Mouse (Mus musculus): ENCODE results near the gene Zfp91. TPM values are rescaled to one million over a fixed set of nuclear protein-coding genes. Genes with fewer than 3 reads are reported as not detected.

The Zfp91 gene
- polyA plus RNA-seq, 1 experiment from 2014 or later, result 10.3 TPM

DNA sequence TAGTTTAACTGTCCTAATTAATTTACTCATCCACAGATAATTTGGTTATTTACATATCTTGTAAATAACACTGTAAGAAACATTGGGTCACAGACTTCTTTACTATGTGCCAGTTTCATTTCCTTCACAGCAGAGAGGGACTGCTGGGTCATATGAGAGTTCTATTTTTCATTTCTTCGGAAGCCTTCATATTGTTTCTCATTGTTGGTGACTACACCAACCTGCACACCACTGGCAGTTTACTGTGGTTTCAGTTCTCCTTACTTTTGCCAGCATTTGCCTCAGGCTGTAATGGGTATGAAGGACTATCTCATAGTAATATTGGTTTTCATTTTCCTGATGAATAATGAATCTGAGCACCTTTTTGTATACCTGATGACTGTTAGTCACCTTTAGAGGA is 22.6 kb upstream of the Zfp91 start:
- H3K4me2 ChIP-seq (ENCODE audit: low read length), result no peak overlapping the region
- no peak for ATAC-seq (ENCODE audit: insufficient number of reproducible peaks, insufficient read depth, low FRiP score, low read depth)
- H3K9me3 ChIP-seq (ENCODE audit: control insufficient read depth, low read length), result no peaks in the 10 kb centered on the region
- no peak overlapping the region for H3K9ac ChIP-seq (ENCODE audit: low read length)
- no peaks in the 10 kb centered on the region for H3K36me3 ChIP-seq (ENCODE audit: control insufficient read depth, insufficient read depth, low read length)
- WGBS, result 86% methylated on average over 1 of the region's 1 CpGs
- H3K4me3 ChIP-seq (ENCODE audit: control insufficient read depth in 1 of 2, insufficient read depth in 1 of 2, low read depth in 1 of 2, low read length in 2 of 2), result no peak overlapping the region
- no peaks in the 10 kb centered on the region for H3K4me1 ChIP-seq (ENCODE audit: control insufficient read depth in 2 of 2, insufficient read depth in 2 of 2, low read length in 2 of 2)
- H3K27ac ChIP-seq (replicated peaks in 1 of 2; ENCODE audit: control insufficient read depth in 1 of 2, insufficient read depth in 1 of 2, low read depth in 2 of 2, low read length in 2 of 2), result no peak overlapping the region
- H3K27me3 ChIP-seq (ENCODE audit: control insufficient read depth, insufficient read depth, low read length), result no peaks in the 10 kb centered on the region

DNA sequence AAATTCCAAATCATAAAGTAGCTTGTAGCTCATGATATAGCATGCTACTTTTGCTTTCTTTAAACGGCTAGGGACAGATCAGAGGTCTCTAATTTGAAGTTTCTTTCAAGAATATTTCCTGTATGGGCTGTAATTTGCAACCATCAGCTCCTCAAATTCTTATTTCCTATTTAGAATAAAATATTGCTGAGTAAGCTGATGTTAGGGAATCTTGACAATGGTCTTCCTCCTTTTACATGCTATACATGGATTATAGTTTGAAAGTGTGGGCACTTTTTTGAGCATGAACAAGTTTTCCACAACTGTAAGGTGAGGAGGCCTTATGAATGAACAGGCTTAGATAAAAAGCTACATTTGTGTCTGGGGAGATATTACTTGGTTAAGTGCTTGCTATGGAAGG is 18.0 kb upstream of the Zfp91 start:
- H3K36me3 ChIP-seq (ENCODE audit: control insufficient read depth, insufficient read depth, low read length), result no peaks in the 10 kb centered on the region
- 58% methylated on average over 1 of the region's 1 CpGs for WGBS
- no peak overlapping the region for H3K4me3 ChIP-seq (ENCODE audit: control insufficient read depth in 1 of 2, insufficient read depth in 1 of 2, low read depth in 1 of 2, low read length in 2 of 2)
- H3K27ac ChIP-seq (replicated peaks in 1 of 2; ENCODE audit: control insufficient read depth in 1 of 2, insufficient read depth in 1 of 2, low read depth in 2 of 2, low read length in 2 of 2), result no peak overlapping the region
- H3K4me1 ChIP-seq (ENCODE audit: control insufficient read depth in 2 of 2, insufficient read depth in 2 of 2, low read length in 2 of 2), result no peaks in the 10 kb centered on the region
- no peaks in the 10 kb centered on the region for H3K27me3 ChIP-seq (ENCODE audit: control insufficient read depth, insufficient read depth, low read length)
- H3K9me3 ChIP-seq (ENCODE audit: control insufficient read depth, low read length), result no peaks in the 10 kb centered on the region
- no peak overlapping the region for H3K4me2 ChIP-seq (ENCODE audit: low read length)
- no peak for ATAC-seq (ENCODE audit: insufficient number of reproducible peaks, insufficient read depth, low FRiP score, low read depth)
- H3K9ac ChIP-seq (ENCODE audit: low read length), result no peak overlapping the region

GRCm38 (mm10) chr19:12812644-12813364 is 16.9 kb upstream of the Zfp91 start:
- no peak overlapping the region for H3K4me2 ChIP-seq (ENCODE audit: low read length)
- no peaks in the 10 kb centered on the region for H3K4me1 ChIP-seq (ENCODE audit: control insufficient read depth in 2 of 2, insufficient read depth in 2 of 2, low read length in 2 of 2)
- H3K27me3 ChIP-seq (ENCODE audit: control insufficient read depth, insufficient read depth, low read length), result no peaks in the 10 kb centered on the region
- 38% methylated on average over 1 of the region's 1 CpGs for WGBS
- no peak overlapping the region for H3K4me3 ChIP-seq (ENCODE audit: control insufficient read depth in 1 of 2, insufficient read depth in 1 of 2, low read depth in 1 of 2, low read length in 2 of 2)
- ATAC-seq (ENCODE audit: insufficient number of reproducible peaks, insufficient read depth, low FRiP score, low read depth), result no peak
- H3K9me3 ChIP-seq (ENCODE audit: control insufficient read depth, low read length), result no peaks in the 10 kb centered on the region
- no peaks in the 10 kb centered on the region for H3K36me3 ChIP-seq (ENCODE audit: control insufficient read depth, insufficient read depth, low read length)
- H3K9ac ChIP-seq (ENCODE audit: low read length), result no peak overlapping the region
- H3K27ac ChIP-seq (replicated peaks in 1 of 2; ENCODE audit: control insufficient read depth in 1 of 2, insufficient read depth in 1 of 2, low read depth in 2 of 2, low read length in 2 of 2), result no peak overlapping the region

DNA sequence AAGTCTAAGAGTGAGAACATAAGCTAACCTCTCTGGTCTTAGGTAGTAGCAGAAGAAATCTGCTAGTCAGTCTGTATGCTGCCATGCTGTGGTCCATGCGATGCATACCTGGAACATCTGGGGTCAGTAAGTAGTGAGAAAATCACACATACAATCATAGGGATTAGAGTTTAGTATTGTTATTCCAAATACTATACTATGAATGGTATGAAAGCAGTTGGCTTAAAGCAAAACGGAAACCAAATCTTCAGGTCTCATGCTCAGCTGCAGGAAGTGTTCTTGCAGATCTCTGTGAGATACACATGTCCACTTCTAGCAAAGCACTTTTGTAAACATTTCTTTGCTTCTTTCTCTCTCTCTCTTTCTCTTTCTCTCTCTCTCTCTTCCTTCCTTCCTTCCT is 10.3 kb upstream of the Zfp91 start:
- Histone ChIP-seq H3K27me3 (ENCODE audit: control insufficient read depth, insufficient read depth, low read length) (no peaks in the 10 kb centered on the region), H3K27ac (replicated peaks in 1 of 2; ENCODE audit: control insufficient read depth in 1 of 2, insufficient read depth in 1 of 2, low read depth in 2 of 2, low read length in 2 of 2) (no peak overlapping the region), H3K4me3 (ENCODE audit: control insufficient read depth in 1 of 2, insufficient read depth in 1 of 2, low read depth in 1 of 2, low read length in 2 of 2) (no peak overlapping the region), H3K4me1 (ENCODE audit: control insufficient read depth in 2 of 2, insufficient read depth in 2 of 2, low read length in 2 of 2) (no peaks in the 10 kb centered on the region), H3K9me3 (ENCODE audit: control insufficient read depth, low read length) (no peaks in the 10 kb centered on the region), H3K4me2 (ENCODE audit: low read length) (no peak overlapping the region), H3K9ac (ENCODE audit: low read length) (no peak overlapping the region), H3K36me3 (ENCODE audit: control insufficient read depth, insufficient read depth, low read length) (no peaks in the 10 kb centered on the region)
- no peak for ATAC-seq (ENCODE audit: insufficient number of reproducible peaks, insufficient read depth, low FRiP score, low read depth)
- 56% methylated on average over 2 of the region's 2 CpGs for WGBS

DNA sequence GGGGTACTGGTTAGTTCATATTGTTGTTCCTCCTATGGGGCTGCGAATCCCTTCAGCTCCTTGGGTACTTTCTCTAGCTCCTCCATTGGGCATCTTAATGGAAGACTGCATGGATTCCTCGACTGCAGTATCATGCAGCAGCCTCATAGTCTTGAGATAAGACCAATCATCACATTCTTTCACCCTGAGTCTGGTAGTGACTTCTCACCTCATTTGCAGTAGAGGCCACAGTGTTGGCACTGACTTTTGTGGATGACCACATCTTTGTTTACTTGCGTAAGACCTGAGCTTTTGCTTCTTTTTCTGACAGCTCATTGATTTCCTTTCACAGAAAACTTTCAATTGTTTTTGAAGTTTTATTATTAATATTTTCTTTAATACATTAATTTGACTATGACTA is 9.8 kb upstream of the Zfp91 start:
- Histone ChIP-seq H3K4me3 (ENCODE audit: control insufficient read depth in 1 of 2, insufficient read depth in 1 of 2, low read depth in 1 of 2, low read length in 2 of 2) (no peak overlapping the region), H3K36me3 (ENCODE audit: control insufficient read depth, insufficient read depth, low read length) (no peaks in the 10 kb centered on the region), H3K4me2 (ENCODE audit: low read length) (no peak overlapping the region), H3K4me1 (ENCODE audit: control insufficient read depth in 2 of 2, insufficient read depth in 2 of 2, low read length in 2 of 2) (no peaks in the 10 kb centered on the region), H3K27me3 (ENCODE audit: control insufficient read depth, insufficient read depth, low read length) (no peaks in the 10 kb centered on the region), H3K9me3 (ENCODE audit: control insufficient read depth, low read length) (no peaks in the 10 kb centered on the region), H3K9ac (ENCODE audit: low read length) (no peak overlapping the region), H3K27ac (replicated peaks in 1 of 2; ENCODE audit: control insufficient read depth in 1 of 2, insufficient read depth in 1 of 2, low read depth in 2 of 2, low read length in 2 of 2) (no peak overlapping the region)
- ATAC-seq (ENCODE audit: insufficient number of reproducible peaks, insufficient read depth, low FRiP score, low read depth), result no peak
- 57% methylated on average over 3 of the region's 3 CpGs for WGBS

DNA sequence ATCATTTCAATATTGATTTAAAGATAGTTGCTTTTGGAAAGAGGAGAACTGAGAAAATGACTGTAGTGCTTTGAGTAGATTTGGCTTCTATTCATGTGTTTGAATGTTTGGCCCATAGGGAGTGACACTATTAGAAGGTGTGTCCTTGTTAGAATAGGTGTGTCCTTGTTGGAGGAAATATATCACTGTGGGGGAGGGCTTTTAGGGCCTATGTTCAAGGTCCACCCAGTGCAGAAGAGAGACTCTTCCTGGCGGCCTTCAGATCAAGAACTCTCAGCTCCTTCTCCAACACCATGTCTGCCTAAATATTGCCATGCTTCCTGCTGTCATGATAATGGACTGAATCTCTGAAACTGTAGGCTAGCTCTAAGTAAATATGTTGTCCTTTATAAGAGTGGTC is 8.3 kb upstream of the Zfp91 start:
- 64% methylated on average over 1 of the region's 1 CpGs for WGBS
- H3K4me2 ChIP-seq (ENCODE audit: low read length), result no peak overlapping the region
- H3K36me3 ChIP-seq (ENCODE audit: control insufficient read depth, insufficient read depth, low read length), result no peaks in the 10 kb centered on the region
- H3K9me3 ChIP-seq (ENCODE audit: control insufficient read depth, low read length), result no peaks in the 10 kb centered on the region
- no peak overlapping the region for H3K9ac ChIP-seq (ENCODE audit: low read length)
- no peak overlapping the region for H3K4me3 ChIP-seq (ENCODE audit: control insufficient read depth in 1 of 2, insufficient read depth in 1 of 2, low read depth in 1 of 2, low read length in 2 of 2)
- H3K27me3 ChIP-seq (ENCODE audit: control insufficient read depth, insufficient read depth, low read length), result no peaks in the 10 kb centered on the region
- no peak overlapping the region for H3K27ac ChIP-seq (replicated peaks in 1 of 2; ENCODE audit: control insufficient read depth in 1 of 2, insufficient read depth in 1 of 2, low read depth in 2 of 2, low read length in 2 of 2)
- ATAC-seq (ENCODE audit: insufficient number of reproducible peaks, insufficient read depth, low FRiP score, low read depth), result no peak
- H3K4me1 ChIP-seq (ENCODE audit: control insufficient read depth in 2 of 2, insufficient read depth in 2 of 2, low read length in 2 of 2), result no peaks in the 10 kb centered on the region

GRCm38 (mm10) chr19:12802830-12803229 is 6.9 kb upstream of the Zfp91 start:
- Histone ChIP-seq H3K4me1 (ENCODE audit: control insufficient read depth in 2 of 2, insufficient read depth in 2 of 2, low read length in 2 of 2) (no peaks in the 10 kb centered on the region), H3K36me3 (ENCODE audit: control insufficient read depth, insufficient read depth, low read length) (no peaks in the 10 kb centered on the region), H3K27ac (replicated peaks in 1 of 2; ENCODE audit: control insufficient read depth in 1 of 2, insufficient read depth in 1 of 2, low read depth in 2 of 2, low read length in 2 of 2) (no peak overlapping the region), H3K4me2 (ENCODE audit: low read length) (no peak overlapping the region), H3K9ac (ENCODE audit: low read length) (no peak overlapping the region), H3K27me3 (ENCODE audit: control insufficient read depth, insufficient read depth, low read length) (no peaks in the 10 kb centered on the region), H3K9me3 (ENCODE audit: control insufficient read depth, low read length) (no peaks in the 10 kb centered on the region), H3K4me3 (ENCODE audit: control insufficient read depth in 1 of 2, insufficient read depth in 1 of 2, low read depth in 1 of 2, low read length in 2 of 2) (no peak overlapping the region)
- ATAC-seq (ENCODE audit: insufficient number of reproducible peaks, insufficient read depth, low FRiP score, low read depth), result no peak
- WGBS, result 72% methylated on average over 3 of the region's 3 CpGs

- no peaks in the 10 kb centered on the region for H3K36me3 ChIP-seq (ENCODE audit: control insufficient read depth, insufficient read depth, low read length)
- H3K27me3 ChIP-seq (ENCODE audit: control insufficient read depth, insufficient read depth, low read length), result no peaks in the 10 kb centered on the region
- no peak overlapping the region for H3K4me2 ChIP-seq (ENCODE audit: low read length)
- no peak overlapping the region for H3K9ac ChIP-seq (ENCODE audit: low read length)
- H3K4me1 ChIP-seq (ENCODE audit: control insufficient read depth in 2 of 2, insufficient read depth in 2 of 2, low read length in 2 of 2), result no peaks in the 10 kb centered on the region
- no peak overlapping the region for H3K4me3 ChIP-seq (ENCODE audit: control insufficient read depth in 1 of 2, insufficient read depth in 1 of 2, low read depth in 1 of 2, low read length in 2 of 2)
- WGBS, result 61% methylated on average over 3 of the region's 3 CpGs
- no peaks in the 10 kb centered on the region for H3K9me3 ChIP-seq (ENCODE audit: control insufficient read depth, low read length)
- H3K27ac ChIP-seq (replicated peaks in 1 of 2; ENCODE audit: control insufficient read depth in 1 of 2, insufficient read depth in 1 of 2, low read depth in 2 of 2, low read length in 2 of 2), result no peak overlapping the region
- no peak for ATAC-seq (ENCODE audit: insufficient number of reproducible peaks, insufficient read depth, low FRiP score, low read depth)
Measured at GRCm38 (mm10) chr19:12801046-12801445, 5.1 kb upstream of the Zfp91 start.
